Mouse (Mus musculus) brain, adult 2 months (tissue): ENCODE results near the gene Ino80b.
A peak's percentile ranks its signal among the peaks of the same experiment; 100 is the strongest.

ENCODE experiments used
- DNase-seq: peaks from one replicate; pipeline ENCODE4 v3.0.0; 2011; ENCODE audit warnings: low read depth, low spot score

Gene Ino80b

GRCm38 (mm10) chr6:83141636-83142035, 16.4 kb upstream of the Ino80b start:
- DNase-seq = no peak

- no peak for DNase-seq
Measured at GRCm38 (mm10) chr6:83140044-83140443, 14.8 kb upstream of the Ino80b start.

GRCm38 (mm10) chr6:83138056-83138455, 12.8 kb upstream of the Ino80b start:
- DNase-seq = no peak

- DNase-seq = peak; percentile 92
Measured at GRCm38 (mm10) chr6:83137576-83137950, 12.3 kb upstream of the Ino80b start.

- peak; percentile 85 for DNase-seq
Measured at GRCm38 (mm10) chr6:83136881-83137575, 11.8 kb upstream of the Ino80b start.

- no peak for DNase-seq
Measured at GRCm38 (mm10) chr6:83136291-83136880, 11.2 kb upstream of the Ino80b start.

GRCm38 (mm10) chr6:83135571-83136161, 10.4 kb upstream of the Ino80b start:
- no peak for DNase-seq

- no peak for DNase-seq
Measured at GRCm38 (mm10) chr6:83134951-83135513, 9.8 kb upstream of the Ino80b start, which contains the start of gene Rtkn. Rtkn (plus strand) TSS chr6:83135463.

- no peak for DNase-seq
Measured at GRCm38 (mm10) chr6:83134226-83134625, 9.0 kb upstream of the Ino80b start.

- no peak for DNase-seq
Measured at GRCm38 (mm10) chr6:83132176-83132919, 7.1 kb upstream of the Ino80b start.

GRCm38 (mm10) chr6:83131469-83132034, 6.3 kb upstream of the Ino80b start:
- no peak for DNase-seq

- no peak for DNase-seq
Measured at GRCm38 (mm10) chr6:83127419-83127818, 2.2 kb upstream of the Ino80b start.

- peak; percentile 99 for DNase-seq
Measured at GRCm38 (mm10) chr6:83124851-83125312, 349 bp downstream of the Ino80b start.

GRCm38 (mm10) chr6:83122961-83123360, 2.3 kb downstream of the Ino80b start:
- no peak for DNase-seq

GRCm38 (mm10) chr6:83121863-83122710, 3.1 kb downstream of the Ino80b start:
- DNase-seq = no peak

GRCm38 (mm10) chr6:83120930-83121862, 4.0 kb downstream of the Ino80b start, which contains the start of gene Wbp1:
Wbp1 (minus strand) TSS chr6:83121559.
- peak; percentile 100 for DNase-seq

- no peak for DNase-seq
Measured at GRCm38 (mm10) chr6:83119734-83120051, 5.5 kb downstream of the Ino80b start.

- no peak for DNase-seq
Measured at GRCm38 (mm10) chr6:83118825-83119733, 6.2 kb downstream of the Ino80b start.
